Mouse (Mus musculus) right cerebral cortex, postnatal 10 days (tissue): ENCODE measurements around the gene Rtkn.
A peak's percentile ranks its signal among the peaks of the same experiment; 100 is the strongest.
"Not testable (repeated sequence)": the region's sequence is repeated elsewhere in the genome, so short reads cannot be mapped to it uniquely, and the experiment has no call there.

Source experiments
- DNase-seq, 2 experiments: peaks; one replicate each; pipeline ENCODE4 v3.0.0; 2021; ENCODE audit warnings: low spot score in 2 of 2

The Rtkn gene

GRCm38 (mm10) chr6:83137576-83137950 is 2.3 kb downstream of the Rtkn start:
- peak; percentile 81 to 82 for DNase-seq

- DNase-seq, result peak in 1 of 2 experiments; percentile 28
These were observed 2.8 kb downstream of the Rtkn start for GRCm38 (mm10) chr6:83138056-83138455.

- no peak for DNase-seq
These were observed 4.8 kb downstream of the Rtkn start for GRCm38 (mm10) chr6:83140044-83140443.

- DNase-seq, result no peak
These were observed 6.4 kb downstream of the Rtkn start for GRCm38 (mm10) chr6:83141636-83142035.

- peak; percentile 76 to 78 for DNase-seq
These were observed 7.0 kb downstream of the Rtkn start for GRCm38 (mm10) chr6:83142211-83142731.

- DNase-seq, result no peak
These were observed 7.6 kb downstream of the Rtkn start for GRCm38 (mm10) chr6:83142886-83143285.

- DNase-seq, result no peak
These were observed 9.9 kb downstream of the Rtkn start for GRCm38 (mm10) chr6:83145209-83145608.

GRCm38 (mm10) chr6:83145805-83146204 is 10.5 kb downstream of the Rtkn start:
- no peak for DNase-seq

GRCm38 (mm10) chr6:83147280-83147679 is 12.0 kb downstream of the Rtkn start:
- no peak for DNase-seq

- no peak for DNase-seq
These were observed 16.5 kb downstream of the Rtkn start for GRCm38 (mm10) chr6:83151721-83152120.

- no peak for DNase-seq
These were observed 17.8 kb downstream of the Rtkn start for GRCm38 (mm10) chr6:83153038-83153437.

GRCm38 (mm10) chr6:83153485-83153884 is 18.2 kb downstream of the Rtkn start:
- DNase-seq, result no peak

- peak in 1 of 2 experiments; percentile 71 for DNase-seq
These were observed 20.4 kb downstream of the Rtkn start for GRCm38 (mm10) chr6:83155552-83156238.

- peak; percentile 91 to 93 for DNase-seq
These were observed 21.0 kb downstream of the Rtkn start, which contains the start of the genes Wdr54 and 1700003E16Rik for GRCm38 (mm10) chr6:83156259-83156684. Wdr54 (minus strand) TSS chr6:83156397. 1700003E16Rik (plus strand) TSS chr6:83156404.

GRCm38 (mm10) chr6:83159456-83159855 is 24.2 kb downstream of the Rtkn start:
- DNase-seq, result not testable (repeated sequence)

GRCm38 (mm10) chr6:83161442-83161841 is 26.2 kb downstream of the Rtkn start:
- DNase-seq, result no peak

- DNase-seq, result no peak
These were observed 26.8 kb downstream of the Rtkn start for GRCm38 (mm10) chr6:83161921-83162641.

GRCm38 (mm10) chr6:83162701-83163100 is 27.4 kb downstream of the Rtkn start:
- peak in 1 of 2 experiments; percentile 70 for DNase-seq

- DNase-seq, result no peak
These were observed 29.9 kb downstream of the Rtkn start for GRCm38 (mm10) chr6:83165026-83165606.

GRCm38 (mm10) chr6:83165607-83166242 is 30.5 kb downstream of the Rtkn start, which contains the start of gene Dctn1:
Dctn1 (plus strand) TSS chr6:83165920.
- DNase-seq, result peak; percentile 94 to 96

- DNase-seq, result no peak
These were observed 31.0 kb downstream of the Rtkn start for GRCm38 (mm10) chr6:83166243-83166630.

GRCm38 (mm10) chr6:83169872-83170271 is 34.6 kb downstream of the Rtkn start:
- no peak for DNase-seq
